Mouse (Mus musculus): ENCODE measurements around the gene Plch2. TPM values are rescaled to one million over a fixed set of nuclear protein-coding genes. Genes with fewer than 3 reads are reported as not detected.

The Plch2 gene
- polyA plus RNA-seq, 1 experiment = 4.2 TPM

GRCm38 (mm10) chr4:154980110-154980509 is 76.5 kb downstream of the Plch2 start:
- Histone ChIP-seq H3K36me3 (ENCODE audit: control insufficient read depth, insufficient read depth, low read length, poor library complexity, severe bottlenecking) (peaks cover 14% of the 10 kb centered on the region), H3K9me3 (replicated peaks; ENCODE audit: control insufficient read depth, insufficient read depth, low read length, poor library complexity, severe bottlenecking) (no peaks in the 10 kb centered on the region), H3K27ac (ENCODE audit: insufficient read depth, low read length) (no peak overlapping the region), H3K9ac (ENCODE audit: low read depth, poor library complexity, severe bottlenecking) (no peak overlapping the region), H3K4me3 (ENCODE audit: low read depth, low read length) (no peak overlapping the region), H3K27me3 (ENCODE audit: control insufficient read depth, insufficient read depth, low read length, poor library complexity, severe bottlenecking) (no peaks in the 10 kb centered on the region), H3K4me1 (ENCODE audit: control insufficient read depth, insufficient read depth, low read length) (peaks cover 5% of the 10 kb centered on the region)
- TF ChIP-seq CTCF (IDR thresholded peaks at IDR 0.05; ENCODE audit: low read depth, low read length) (peak; percentile 46), EP300 (IDR thresholded peaks at IDR 0.05; ENCODE audit: insufficient read depth, low read depth, low read length) (no peak), POLR2A (IDR thresholded peaks at IDR 0.05; ENCODE audit: insufficient read depth, low read length) (no peak)

DNA sequence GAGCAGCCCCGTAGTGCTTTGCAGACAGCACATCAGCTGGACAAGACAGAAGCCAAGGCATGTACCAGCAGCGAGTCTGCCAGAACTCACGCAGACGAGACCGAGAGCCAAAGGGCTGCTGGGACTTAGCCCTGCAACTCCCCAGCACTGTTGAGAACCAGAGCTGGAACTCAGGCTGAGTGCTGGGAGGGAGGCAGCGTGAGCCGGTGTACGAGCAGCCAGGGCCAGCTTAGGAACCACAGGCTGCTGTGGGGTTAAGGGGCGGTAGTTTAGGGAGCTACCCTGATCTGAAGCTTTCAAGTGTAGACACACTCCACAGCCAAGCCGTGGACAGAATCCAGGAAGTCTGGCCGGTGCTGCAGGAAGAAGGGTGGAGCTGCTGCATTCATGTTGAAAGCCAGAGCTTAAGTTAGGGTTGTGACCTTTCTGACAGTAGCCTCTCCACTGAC is 82.4 kb downstream of the Plch2 start:
- Histone ChIP-seq H3K9ac (ENCODE audit: low read depth, poor library complexity, severe bottlenecking) (no peak overlapping the region), H3K27me3 (ENCODE audit: control insufficient read depth, insufficient read depth, low read length, poor library complexity, severe bottlenecking) (no peaks in the 10 kb centered on the region), H3K36me3 (ENCODE audit: control insufficient read depth, insufficient read depth, low read length, poor library complexity, severe bottlenecking) (peaks cover 67% of the 10 kb centered on the region), H3K4me3 (ENCODE audit: low read depth, low read length) (no peak overlapping the region), H3K27ac (ENCODE audit: insufficient read depth, low read length) (no peak overlapping the region), H3K9me3 (replicated peaks; ENCODE audit: control insufficient read depth, insufficient read depth, low read length, poor library complexity, severe bottlenecking) (peaks cover 54% of the 10 kb centered on the region), H3K4me1 (ENCODE audit: control insufficient read depth, insufficient read depth, low read length) (no peaks in the 10 kb centered on the region)
- TF ChIP-seq POLR2A (IDR thresholded peaks at IDR 0.05; ENCODE audit: insufficient read depth, low read length) (no peak), EP300 (IDR thresholded peaks at IDR 0.05; ENCODE audit: insufficient read depth, low read depth, low read length) (no peak), CTCF (IDR thresholded peaks at IDR 0.05; ENCODE audit: low read depth, low read length) (no peak)

DNA sequence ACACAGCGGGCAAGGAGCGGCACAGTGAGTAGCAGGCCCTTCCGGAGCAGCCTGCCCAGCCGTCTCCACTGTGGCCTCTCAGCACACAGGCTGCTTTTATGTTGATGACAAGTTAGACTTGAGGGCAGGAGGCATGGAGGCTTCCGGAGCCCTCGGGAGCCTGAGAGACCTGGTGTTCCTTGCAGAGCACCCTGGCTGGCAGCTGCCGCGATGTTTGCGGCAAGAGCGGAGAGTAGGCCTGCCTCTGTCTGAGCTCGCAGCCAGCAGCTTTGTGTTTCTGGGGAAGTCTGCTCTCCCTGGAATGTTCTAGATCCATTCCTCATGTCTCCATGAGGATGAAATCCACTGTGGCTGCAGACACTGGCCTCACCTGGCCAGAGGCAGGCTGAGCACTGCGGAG is 84.0 kb downstream of the Plch2 start:
- TF ChIP-seq CTCF (IDR thresholded peaks at IDR 0.05; ENCODE audit: low read depth, low read length) (no peak), POLR2A (IDR thresholded peaks at IDR 0.05; ENCODE audit: insufficient read depth, low read length) (no peak), EP300 (IDR thresholded peaks at IDR 0.05; ENCODE audit: insufficient read depth, low read depth, low read length) (no peak)
- H3K27ac ChIP-seq (ENCODE audit: insufficient read depth, low read length) = no peak overlapping the region
- H3K4me1 ChIP-seq (ENCODE audit: control insufficient read depth, insufficient read depth, low read length) = no peaks in the 10 kb centered on the region
- H3K4me3 ChIP-seq (ENCODE audit: low read depth, low read length) = no peak overlapping the region
- peaks cover 67% of the 10 kb centered on the region for H3K36me3 ChIP-seq (ENCODE audit: control insufficient read depth, insufficient read depth, low read length, poor library complexity, severe bottlenecking)
- no peak overlapping the region for H3K9ac ChIP-seq (ENCODE audit: low read depth, poor library complexity, severe bottlenecking)
- H3K27me3 ChIP-seq (ENCODE audit: control insufficient read depth, insufficient read depth, low read length, poor library complexity, severe bottlenecking) = no peaks in the 10 kb centered on the region
- H3K9me3 ChIP-seq (replicated peaks; ENCODE audit: control insufficient read depth, insufficient read depth, low read length, poor library complexity, severe bottlenecking) = peaks cover 54% of the 10 kb centered on the region

GRCm38 (mm10) chr4:154967173-154967572 is 89.4 kb downstream of the Plch2 start:
- Histone ChIP-seq H3K27me3 (ENCODE audit: control insufficient read depth, insufficient read depth, low read length, poor library complexity, severe bottlenecking) (0 out of 2 replicates have a peak, but pooled peaks cover 3% of the 10 kb centered on the region), H3K36me3 (ENCODE audit: control insufficient read depth, insufficient read depth, low read length, poor library complexity, severe bottlenecking) (peaks cover 30% of the 10 kb centered on the region)
- TF ChIP-seq CTCF (IDR thresholded peaks at IDR 0.05; ENCODE audit: low read depth, low read length) = peak; percentile 49
- no peak for TF ChIP-seq EP300 (IDR thresholded peaks at IDR 0.05; ENCODE audit: insufficient read depth, low read depth, low read length)

DNA sequence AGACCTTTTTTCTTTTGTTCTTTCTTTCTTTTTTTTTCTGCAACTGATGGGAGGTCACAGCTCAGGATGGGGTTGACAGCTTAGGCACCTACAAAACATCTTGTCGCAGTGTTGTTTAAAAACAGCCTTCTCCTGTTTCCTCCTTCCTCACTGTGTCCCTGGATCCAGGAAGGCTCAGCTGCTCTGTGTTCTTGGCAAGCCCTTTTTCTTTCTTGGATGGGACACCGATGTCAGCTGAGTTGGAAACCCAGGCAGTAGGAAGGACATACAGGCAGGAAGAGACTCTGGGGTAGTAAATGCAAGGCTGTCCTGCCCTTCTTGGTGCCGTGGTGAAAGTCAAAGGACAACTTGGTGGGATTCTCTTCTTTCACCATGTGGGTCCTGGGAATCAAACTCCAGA is 90.7 kb downstream of the Plch2 start:
- H3K4me3 ChIP-seq (ENCODE audit: low read depth, low read length) = no peak overlapping the region
- H3K4me1 ChIP-seq (ENCODE audit: control insufficient read depth, insufficient read depth, low read length) = peaks cover 1% of the 10 kb centered on the region
- H3K36me3 ChIP-seq (ENCODE audit: control insufficient read depth, insufficient read depth, low read length, poor library complexity, severe bottlenecking) = peaks cover 17% of the 10 kb centered on the region
- peaks cover 12% of the 10 kb centered on the region for H3K27me3 ChIP-seq (ENCODE audit: control insufficient read depth, insufficient read depth, low read length, poor library complexity, severe bottlenecking)
- peaks cover 17% of the 10 kb centered on the region for H3K9me3 ChIP-seq (replicated peaks; ENCODE audit: control insufficient read depth, insufficient read depth, low read length, poor library complexity, severe bottlenecking)
- H3K27ac ChIP-seq (ENCODE audit: insufficient read depth, low read length) = no peak overlapping the region
- TF ChIP-seq CTCF (IDR thresholded peaks at IDR 0.05; ENCODE audit: low read depth, low read length) (no peak), POLR2A (IDR thresholded peaks at IDR 0.05; ENCODE audit: insufficient read depth, low read length) (no peak)
- H3K9ac ChIP-seq (ENCODE audit: low read depth, poor library complexity, severe bottlenecking) = no peak overlapping the region

More at GRCm38 (mm10) chr4:154967173-154967572, 89.4 kb downstream of the Plch2 start:
- H3K9ac ChIP-seq (ENCODE audit: low read depth, poor library complexity, severe bottlenecking) = no peak overlapping the region
- no peak overlapping the region for H3K4me3 ChIP-seq (ENCODE audit: low read depth, low read length)
- no peak overlapping the region for H3K27ac ChIP-seq (ENCODE audit: insufficient read depth, low read length)
- H3K4me1 ChIP-seq (ENCODE audit: control insufficient read depth, insufficient read depth, low read length) = peaks cover 1% of the 10 kb centered on the region
- peaks cover 30% of the 10 kb centered on the region for H3K9me3 ChIP-seq (replicated peaks; ENCODE audit: control insufficient read depth, insufficient read depth, low read length, poor library complexity, severe bottlenecking)

GRCm38 (mm10) chr4:154964581-154965235 is 91.9 kb downstream of the Plch2 start:
- Histone ChIP-seq H3K27ac (ENCODE audit: insufficient read depth, low read length) (no peak overlapping the region), H3K4me3 (ENCODE audit: low read depth, low read length) (peak overlapping the region; percentile 93), H3K9me3 (replicated peaks; ENCODE audit: control insufficient read depth, insufficient read depth, low read length, poor library complexity, severe bottlenecking) (peaks cover 5% of the 10 kb centered on the region), H3K36me3 (ENCODE audit: control insufficient read depth, insufficient read depth, low read length, poor library complexity, severe bottlenecking) (peaks cover 5% of the 10 kb centered on the region), H3K4me1 (ENCODE audit: control insufficient read depth, insufficient read depth, low read length) (peaks cover 1% of the 10 kb centered on the region), H3K9ac (ENCODE audit: low read depth, poor library complexity, severe bottlenecking) (peak overlapping the region; percentile 88), H3K27me3 (ENCODE audit: control insufficient read depth, insufficient read depth, low read length, poor library complexity, severe bottlenecking) (peaks cover 13% of the 10 kb centered on the region)
- no peak for TF ChIP-seq EP300 (IDR thresholded peaks at IDR 0.05; ENCODE audit: insufficient read depth, low read depth, low read length)
- no peak for TF ChIP-seq CTCF (IDR thresholded peaks at IDR 0.05; ENCODE audit: low read depth, low read length)
- TF ChIP-seq POLR2A (IDR thresholded peaks at IDR 0.05; ENCODE audit: insufficient read depth, low read length) = no peak
